Mouse (Mus musculus) frontal cortex, postnatal 25 days (tissue): ENCODE measurements around the gene Acrbp.

ENCODE experiments used
- DNase-seq, 2 experiments: peaks; one replicate each; pipeline ENCODE4 v3.0.0; 2022; ENCODE audit warnings: low spot score in 2 of 2

Acrbp gene

GRCm38 (mm10) chr6:125071170-125071895, 21.8 kb downstream of the Acrbp start:
- no peak for DNase-seq

DNA sequence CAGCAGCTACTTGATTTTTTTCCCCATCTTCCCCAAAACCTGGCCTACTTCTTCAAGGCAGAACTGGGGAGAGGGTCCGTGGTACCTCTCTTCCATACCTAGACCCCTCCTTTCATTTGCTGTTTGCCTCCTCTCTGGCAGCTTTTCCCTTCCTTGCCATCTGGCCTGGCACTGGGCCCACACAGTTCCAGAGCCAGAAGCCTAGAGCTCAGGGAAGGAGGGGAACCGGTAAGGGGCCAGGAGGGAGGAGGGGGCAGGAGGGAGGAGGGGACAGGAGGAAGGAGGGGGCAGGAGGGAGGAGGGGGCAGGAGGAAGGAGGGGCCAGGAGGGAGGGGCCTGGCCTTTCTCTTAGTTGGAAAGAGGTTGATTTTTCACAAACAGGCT, 22.4 kb downstream of the Acrbp start:
- no peak for DNase-seq

GRCm38 (mm10) chr6:125073825-125074224, 24.3 kb downstream of the Acrbp start:
- DNase-seq: no peak

GRCm38 (mm10) chr6:125081394-125081793, 31.9 kb downstream of the Acrbp start:
- no peak for DNase-seq

- DNase-seq: peak; percentile 64 to 74
Observed at GRCm38 (mm10) chr6:125081797-125082560, 32.5 kb downstream of the Acrbp start.

DNA sequence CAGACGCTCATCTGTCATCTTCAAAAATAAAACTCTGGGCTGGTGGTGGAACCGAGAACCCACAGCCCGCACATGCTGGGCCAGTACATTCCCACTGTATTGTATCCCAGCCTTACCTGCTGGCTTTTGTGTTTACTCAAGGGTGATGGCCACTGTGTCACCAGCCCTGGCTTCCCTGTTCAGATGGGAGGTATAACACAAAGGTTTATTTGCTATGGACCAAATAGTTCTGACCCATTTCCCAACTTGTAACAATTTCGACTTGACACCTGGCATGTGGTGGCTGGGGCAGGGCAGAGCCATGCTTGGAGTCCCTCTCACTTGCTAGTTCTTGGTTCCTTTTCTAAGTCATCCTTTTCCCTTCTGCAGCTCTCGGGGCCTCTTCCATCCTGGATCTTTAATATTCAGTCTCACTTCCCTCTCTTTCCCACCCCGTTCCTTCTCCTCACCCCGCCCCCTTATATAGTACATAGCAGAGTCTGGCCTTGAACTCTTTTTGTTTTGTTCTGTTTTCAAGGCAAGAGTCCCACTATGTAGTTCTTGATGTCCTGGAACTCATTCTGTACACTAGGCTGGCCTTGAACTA, 33.4 kb downstream of the Acrbp start:
- no peak for DNase-seq

DNA sequence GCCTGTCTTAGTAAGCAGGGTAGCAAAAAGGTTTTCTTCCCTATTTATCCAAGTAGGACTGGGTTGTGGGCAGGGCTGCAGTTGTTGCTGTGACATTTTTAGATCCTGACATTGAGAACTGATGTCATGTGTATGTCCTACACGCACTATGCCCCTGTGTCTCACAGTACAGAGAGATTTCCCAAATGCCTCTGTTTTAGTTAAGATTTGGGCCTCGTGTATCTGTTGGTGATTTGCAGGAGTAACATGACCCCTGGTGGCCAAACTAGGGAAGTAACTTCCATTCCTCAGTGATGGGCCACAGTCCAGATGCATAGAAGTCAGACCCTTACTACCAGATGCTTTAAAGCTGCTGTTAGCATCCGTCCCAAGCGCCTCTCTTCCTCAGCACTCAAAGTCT, 34.9 kb downstream of the Acrbp start:
- DNase-seq: no peak

- DNase-seq: no peak
Observed at GRCm38 (mm10) chr6:125087937-125088336, 38.4 kb downstream of the Acrbp start.

- DNase-seq: no peak
Observed at GRCm38 (mm10) chr6:125088561-125089321, 39.3 kb downstream of the Acrbp start.

GRCm38 (mm10) chr6:125089521-125090321, 40.2 kb downstream of the Acrbp start:
- DNase-seq: peak; percentile 58 to 71

- no peak for DNase-seq
Observed at GRCm38 (mm10) chr6:125090341-125091085, 41.0 kb downstream of the Acrbp start.

DNA sequence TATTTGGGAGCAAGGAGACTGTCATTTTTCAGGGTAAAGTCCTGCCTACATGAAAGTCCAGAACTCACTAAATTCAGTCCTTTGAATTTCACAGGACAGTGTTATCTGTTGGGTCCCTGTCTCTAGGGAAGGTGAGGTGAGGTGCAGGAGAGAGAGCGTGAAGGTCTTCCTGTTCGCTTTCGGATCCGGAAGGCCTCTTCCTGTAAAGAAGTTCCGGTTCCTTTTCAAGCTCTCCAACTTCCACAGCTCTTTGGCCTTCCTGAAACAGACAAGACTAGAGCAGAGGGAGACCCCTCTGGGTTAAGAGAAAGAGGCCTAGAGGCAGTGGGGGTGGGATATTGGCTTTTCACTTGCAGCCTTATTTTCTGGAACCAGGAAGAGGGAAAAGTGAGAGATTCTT, 42.9 kb downstream of the Acrbp start:
- DNase-seq: no peak

GRCm38 (mm10) chr6:125094843-125095242, 45.4 kb downstream of the Acrbp start:
- no peak for DNase-seq

DNA sequence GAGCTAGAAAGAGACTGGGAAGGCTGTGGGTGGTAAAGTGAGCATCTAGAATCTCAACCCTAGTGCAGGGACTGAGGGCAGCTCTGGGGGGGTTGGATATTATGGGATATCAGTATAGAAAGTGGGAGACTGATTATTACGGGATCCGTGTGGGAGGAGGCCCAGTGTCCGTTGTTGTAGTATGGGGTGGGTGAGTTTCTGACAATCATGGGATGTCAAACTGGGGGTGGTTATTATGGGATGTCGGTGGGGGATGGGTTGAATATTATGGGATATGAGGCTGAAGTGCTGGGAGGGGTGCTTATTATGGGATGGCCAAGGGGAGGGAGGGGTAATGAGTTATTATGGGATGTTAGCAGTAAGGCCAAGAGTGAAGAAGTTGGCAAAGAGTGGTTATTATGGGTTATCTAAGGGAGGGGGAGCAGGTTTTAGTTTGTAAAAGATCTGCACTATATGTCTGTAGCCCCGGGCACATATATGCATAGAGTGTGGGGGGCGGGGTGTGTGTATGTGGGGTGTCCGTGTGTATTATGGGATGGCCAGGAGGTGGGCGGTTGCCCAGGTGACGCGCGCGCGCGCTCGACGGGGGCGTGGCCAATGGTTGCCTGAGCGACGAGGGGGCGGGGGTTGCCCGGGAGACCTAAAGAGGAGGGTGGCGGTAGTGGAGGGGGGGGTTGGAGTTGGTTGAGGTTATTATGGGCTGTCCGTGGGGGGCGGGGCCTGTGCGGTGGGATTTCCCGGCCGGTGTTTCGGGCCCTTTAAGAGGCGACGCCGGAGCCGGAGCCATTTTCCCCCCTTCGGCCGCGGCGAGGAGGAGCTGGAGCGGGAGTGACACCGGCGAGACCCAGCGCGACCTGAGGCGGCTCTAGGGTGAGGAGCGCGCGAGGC, 46.1 kb downstream of the Acrbp start, which contains the start of gene Chd4:
TSS of gene Chd4 (plus strand) at position 591 of the 888 bp plus-strand sequence.
- peak; percentile 91 to 94 for DNase-seq

- no peak for DNase-seq
Observed at GRCm38 (mm10) chr6:125096279-125096596, 46.7 kb downstream of the Acrbp start.

- DNase-seq: no peak
Observed at GRCm38 (mm10) chr6:125096597-125097345, 47.3 kb downstream of the Acrbp start.

- DNase-seq: no peak
Observed at GRCm38 (mm10) chr6:125097346-125097689, 47.8 kb downstream of the Acrbp start.

DNA sequence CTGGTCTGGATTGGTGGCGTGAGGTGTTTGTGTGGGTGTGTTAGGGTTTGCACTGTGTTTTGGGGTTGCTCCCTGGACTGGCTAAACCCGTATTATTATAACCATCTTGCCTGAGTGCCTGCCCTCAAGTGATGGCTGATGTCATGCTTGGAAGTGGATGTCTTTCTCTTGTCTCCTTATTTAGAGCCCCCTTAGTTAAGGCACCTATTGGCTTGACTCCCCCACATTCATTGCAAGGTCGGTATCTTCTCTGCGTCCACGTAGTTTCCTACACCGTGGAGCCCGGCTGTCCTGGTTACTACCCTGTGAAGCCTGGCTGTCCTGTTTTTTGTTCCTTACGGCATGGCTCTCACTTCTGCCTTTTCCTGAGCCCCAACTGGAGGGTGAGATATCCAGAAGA, 48.5 kb downstream of the Acrbp start:
- no peak for DNase-seq

DNA sequence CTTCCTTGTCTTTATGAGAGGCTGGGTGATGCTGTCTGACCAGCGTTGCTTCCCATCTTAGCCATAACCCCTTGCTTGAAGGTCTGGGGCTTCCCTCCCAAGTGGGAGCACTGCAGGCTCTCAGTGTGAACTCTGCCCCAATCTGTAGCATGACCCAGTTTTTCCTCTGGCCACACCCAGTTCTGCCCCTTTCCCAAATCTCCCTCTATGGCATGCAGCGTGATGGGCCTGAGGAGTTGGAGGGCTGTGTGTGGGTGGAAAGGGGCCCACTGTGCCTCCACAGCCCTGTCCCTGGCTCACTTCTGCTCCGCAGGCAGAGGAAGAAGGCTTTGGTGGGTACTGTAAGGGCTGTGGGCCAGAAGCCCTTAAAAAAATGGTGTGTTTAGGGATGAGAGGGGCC, 49.0 kb downstream of the Acrbp start:
- DNase-seq: no peak
